Mouse (Mus musculus) CH12.LX (cell line): ENCODE measurements around the gene Cfap70.

Source experiments
- CHD1 ChIP-seq: IDR thresholded peaks from 2 replicates; pipeline ENCODE4 v1.6.1; 2012; ENCODE audit warnings: low read depth, low read length, improper control_type of control experiment, inconsistent platforms
- CTCF ChIP-seq, 2 experiments: IDR thresholded peaks in 1 of 2; conservative IDR thresholded peaks in 1 of 2; 2 replicates each; pipeline ENCODE4 v1.5.1; 2011 to 2012; ENCODE audit warnings: low read depth in 2 of 2, low read length in 2 of 2, improper control_type of control experiment in 1 of 2, inconsistent platforms in 1 of 2, mild to moderate bottlenecking in 1 of 2, moderate library complexity in 1 of 2
- E2F4 ChIP-seq: IDR thresholded peaks from 2 replicates; pipeline ENCODE4 v1.6.1; 2011; ENCODE audit warnings: low read depth, low read length, improper control_type of control experiment; ENCODE audit not compliant: insufficient replicate concordance
- ELF1 ChIP-seq: IDR thresholded peaks from 2 replicates; pipeline ENCODE4 v1.6.1; 2014; ENCODE audit warnings: low read depth, mild to moderate bottlenecking, inconsistent platforms, low read length, improper control_type of control experiment
- EP300 ChIP-seq: IDR thresholded peaks from 2 replicates; pipeline ENCODE4 v1.6.1; 2011; ENCODE audit warnings: low read length, improper control_type of control experiment
- HCFC1 ChIP-seq: IDR thresholded peaks from 2 replicates; pipeline ENCODE4 v1.6.1; 2012; ENCODE audit warnings: low read depth, mild to moderate bottlenecking, inconsistent platforms, low read length, improper control_type of control experiment
- JUND ChIP-seq: conservative IDR thresholded peaks from 2 replicates; pipeline ENCODE4 v1.6.1; 2011; ENCODE audit warnings: low read depth, low read length, improper control_type of control experiment
- MAFK ChIP-seq: IDR thresholded peaks from 2 replicates; pipeline ENCODE4 v1.6.1; 2011; ENCODE audit warnings: low read length, improper control_type of control experiment; ENCODE audit not compliant: insufficient replicate concordance
- MAZ ChIP-seq: IDR thresholded peaks from 2 replicates; pipeline ENCODE4 v1.6.1; 2012; ENCODE audit warnings: low read depth, mild to moderate bottlenecking, inconsistent platforms, low read length, improper control_type of control experiment, moderate library complexity
- POLR2A ChIP-seq: IDR thresholded peaks from 2 replicates; pipeline ENCODE4 v1.6.1; 2011; ENCODE audit warnings: low read depth, mild to moderate bottlenecking, improper control_type of control experiment, low read length
- SIN3A ChIP-seq: IDR thresholded peaks from 2 replicates; pipeline ENCODE4 v1.6.1; 2012; ENCODE audit warnings: low read length, improper control_type of control experiment, inconsistent platforms
- UBTF ChIP-seq: IDR thresholded peaks from 2 replicates; pipeline ENCODE4 v1.6.1; 2012; ENCODE audit warnings: low read depth, mild to moderate bottlenecking, inconsistent platforms, low read length, improper control_type of control experiment, moderate library complexity
- ZC3H11A ChIP-seq: IDR thresholded peaks from 2 replicates; pipeline ENCODE4 v1.6.1; 2012; ENCODE audit warnings: low read depth, mild to moderate bottlenecking, inconsistent platforms, low read length, improper control_type of control experiment
- ZMIZ1 ChIP-seq: IDR thresholded peaks from 2 replicates; pipeline ENCODE4 v1.6.1; 2012; ENCODE audit warnings: low read depth, mild to moderate bottlenecking, inconsistent platforms, low read length, improper control_type of control experiment

- TF ChIP-seq CTCF (conservative IDR thresholded peaks at IDR 0.05 in 1 of 2, IDR thresholded peaks at IDR 0.05 in 1 of 2; ENCODE audit: low read depth in 2 of 2, low read length in 2 of 2), result no peak
- no peak for TF ChIP-seq ZMIZ1
- TF ChIP-seq POLR2A, result no peak
- no peak for TF ChIP-seq MAZ
- no peak for TF ChIP-seq JUND
- TF ChIP-seq ZC3H11A, result no peak
- no peak for TF ChIP-seq UBTF
- no peak for TF ChIP-seq EP300
- no peak for TF ChIP-seq E2F4
- no peak for TF ChIP-seq SIN3A
- TF ChIP-seq MAFK, result no peak
- no peak for TF ChIP-seq HCFC1
- no peak for TF ChIP-seq CHD1
- TF ChIP-seq ELF1, result no peak
Observed at GRCm38 (mm10) chr14:20458378-20458777, 6.4 kb upstream of the Cfap70 start.
